Mouse (Mus musculus): ENCODE results near the gene Lrrc28.

DNA sequence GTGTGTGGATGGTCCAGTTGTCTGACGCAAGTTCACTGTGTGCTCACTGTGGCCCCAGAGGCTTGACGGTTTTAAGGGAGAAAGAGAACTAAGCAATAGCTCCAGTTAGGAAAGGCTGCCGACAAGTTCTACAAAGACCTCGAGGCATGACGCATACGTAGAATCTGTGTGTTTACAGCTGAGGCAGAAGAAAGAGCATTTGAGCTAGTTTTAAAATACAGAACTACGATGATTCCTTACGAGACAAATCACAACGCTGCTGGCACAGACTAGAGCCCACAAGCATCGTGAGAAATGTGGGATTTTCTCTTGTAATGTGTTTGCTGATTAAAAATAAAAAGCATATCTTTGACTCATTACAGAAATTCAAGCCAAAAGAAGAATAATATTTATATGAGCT is 125.1 kb downstream of the Lrrc28 start:
- TF ChIP-seq CTCF (IDR thresholded peaks at IDR 0.05; ENCODE audit: low read depth, low read length) (no peak), POLR2AphosphoS5 (IDR thresholded peaks at IDR 0.05; ENCODE audit: insufficient replicate concordance, low read depth, low read length) (no peak), GATA1 (IDR thresholded peaks at IDR 0.05; ENCODE audit: borderline replicate concordance, low read length) (no peak)
